Mouse (Mus musculus): Measurements from ENCODE around the gene Cdrt4. TPM values are rescaled to one million over a fixed set of nuclear protein-coding genes. Genes with fewer than 3 reads are reported as not detected.

The Cdrt4 gene
- polyA plus RNA-seq (2014; fragmentation: Illumina TruSeq; extraction: RNeasy Lipid Tissue Mini Kit (QIAGEN cat#74804); ENCODE audit: insufficient read depth, low read depth, low replicate concordance), result not detected

GRCm38 (mm10) chr11:62951012-62951411 is at the start of gene Cdrt4:
Gene Cdrt4 (plus strand): TSS chr11:62951193.

Other genes with a start within 250 kb of the Cdrt4 start
- 2.5 TPM for gene Zfp287, start 219.3 kb upstream of the Cdrt4 start, polyA plus RNA-seq (2014; fragmentation: Illumina TruSeq; extraction: RNeasy Lipid Tissue Mini Kit (QIAGEN cat#74804); ENCODE audit: insufficient read depth, low read depth, low replicate concordance)
- gene Gm10428, start 198.1 kb upstream of the Cdrt4 start, polyA plus RNA-seq (2014; fragmentation: Illumina TruSeq; extraction: RNeasy Lipid Tissue Mini Kit (QIAGEN cat#74804); ENCODE audit: insufficient read depth, low read depth, low replicate concordance), result not detected
- 1.1 TPM for gene Zfp286, start 161.7 kb upstream of the Cdrt4 start, polyA plus RNA-seq (2014; fragmentation: Illumina TruSeq; extraction: RNeasy Lipid Tissue Mini Kit (QIAGEN cat#74804); ENCODE audit: insufficient read depth, low read depth, low replicate concordance)
- gene Trim16, start 131.0 kb upstream of the Cdrt4 start, polyA plus RNA-seq (2014; fragmentation: Illumina TruSeq; extraction: RNeasy Lipid Tissue Mini Kit (QIAGEN cat#74804); ENCODE audit: insufficient read depth, low read depth, low replicate concordance), result 25.8 TPM
- gene Fbxw10, start 104.1 kb upstream of the Cdrt4 start, polyA plus RNA-seq (2014; fragmentation: Illumina TruSeq; extraction: RNeasy Lipid Tissue Mini Kit (QIAGEN cat#74804); ENCODE audit: insufficient read depth, low read depth, low replicate concordance), result 0.24 TPM
- gene Tvp23b, start 71.7 kb upstream of the Cdrt4 start, polyA plus RNA-seq (2014; fragmentation: Illumina TruSeq; extraction: RNeasy Lipid Tissue Mini Kit (QIAGEN cat#74804); ENCODE audit: insufficient read depth, low read depth, low replicate concordance), result 45.2 TPM
- 0.79 TPM for gene Tekt3, start 110.5 kb downstream of the Cdrt4 start, polyA plus RNA-seq (2014; fragmentation: Illumina TruSeq; extraction: RNeasy Lipid Tissue Mini Kit (QIAGEN cat#74804); ENCODE audit: insufficient read depth, low read depth, low replicate concordance)
- gene Pmp22, start 177.8 kb downstream of the Cdrt4 start, polyA plus RNA-seq (2014; fragmentation: Illumina TruSeq; extraction: RNeasy Lipid Tissue Mini Kit (QIAGEN cat#74804); ENCODE audit: insufficient read depth, low read depth, low replicate concordance), result 342 TPM

Measured in lung, adult 10 weeks (tissue).